Mouse (Mus musculus): ENCODE measurements around the gene Npsr1.

The Npsr1 gene

GRCm38 (mm10) chr9:24097696-24098095 is at the start of gene Npsr1:
Npsr1 (plus strand) TSS chr9:24097996.
- no peak for DNase-seq

- no peak for DNase-seq
Observed at GRCm38 (mm10) chr9:24051538-24051937, 46.3 kb upstream of the Npsr1 start.

- no peak for DNase-seq
Observed at GRCm38 (mm10) chr9:24063251-24063650, 34.5 kb upstream of the Npsr1 start.

- DNase-seq: no peak
Observed at GRCm38 (mm10) chr9:24071664-24072063, 26.1 kb upstream of the Npsr1 start.

GRCm38 (mm10) chr9:24077596-24077995 is 20.2 kb upstream of the Npsr1 start:
- DNase-seq: no peak

GRCm38 (mm10) chr9:24091875-24092274 is 5.9 kb upstream of the Npsr1 start:
- no peak for DNase-seq

GRCm38 (mm10) chr9:24098526-24098925 is 730 bp downstream of the Npsr1 start:
- DNase-seq: no peak

GRCm38 (mm10) chr9:24099631-24100030 is 1.8 kb downstream of the Npsr1 start:
- no peak for DNase-seq

- no peak for DNase-seq
Observed at GRCm38 (mm10) chr9:24119423-24119822, 21.6 kb downstream of the Npsr1 start.

GRCm38 (mm10) chr9:24133142-24133541 is 35.3 kb downstream of the Npsr1 start:
- no peak for DNase-seq

GRCm38 (mm10) chr9:24136354-24136753 is 38.6 kb downstream of the Npsr1 start:
- DNase-seq: no peak

- no peak for DNase-seq
Observed at GRCm38 (mm10) chr9:24144341-24144740, 46.5 kb downstream of the Npsr1 start.

- no peak for DNase-seq
Observed at GRCm38 (mm10) chr9:24157208-24157607, 59.4 kb downstream of the Npsr1 start.

GRCm38 (mm10) chr9:24160409-24160808 is 62.6 kb downstream of the Npsr1 start:
- DNase-seq: no peak

- no peak for DNase-seq
Observed at GRCm38 (mm10) chr9:24168501-24168900, 70.7 kb downstream of the Npsr1 start.

GRCm38 (mm10) chr9:24170728-24171127 is 72.9 kb downstream of the Npsr1 start:
- DNase-seq: no peak

GRCm38 (mm10) chr9:24178744-24179143 is 80.9 kb downstream of the Npsr1 start:
- no peak for DNase-seq

- no peak for DNase-seq
Observed at GRCm38 (mm10) chr9:24180926-24181325, 83.1 kb downstream of the Npsr1 start.

- DNase-seq: no peak
Observed at GRCm38 (mm10) chr9:24186289-24186688, 88.5 kb downstream of the Npsr1 start.

- no peak for DNase-seq
Observed at GRCm38 (mm10) chr9:24189511-24190260, 91.9 kb downstream of the Npsr1 start.

- DNase-seq: no peak
Observed at GRCm38 (mm10) chr9:24190261-24190588, 92.4 kb downstream of the Npsr1 start.

- DNase-seq: no peak
Observed at GRCm38 (mm10) chr9:24198254-24198653, 100.5 kb downstream of the Npsr1 start.

- DNase-seq: no peak
Observed at GRCm38 (mm10) chr9:24211636-24212035, 113.8 kb downstream of the Npsr1 start.

- DNase-seq: no peak
Observed at GRCm38 (mm10) chr9:24217721-24218120, 119.9 kb downstream of the Npsr1 start.

GRCm38 (mm10) chr9:24236461-24236860 is 138.7 kb downstream of the Npsr1 start:
- DNase-seq: no peak

Data from thymus, adult 18-20 months (tissue).